Mouse (Mus musculus) heart, adult 8-10 months (tissue): ENCODE measurements around the gene Cacna1f. TPM values are rescaled to one million over a fixed set of nuclear protein-coding genes. Genes with fewer than 3 reads are reported as not detected.

Experiments
- DNase-seq: peaks from one replicate; pipeline ENCODE4 v3.0.0; 2022; ENCODE audit warnings: low spot score
- total RNA-seq, 4 experiments: library from RNA; stranded (reverse); gene quantifications; 2 replicates each; pipeline ENCODE4 v1.2.4; 2022

Cacna1f gene
- total RNA-seq, 4 experiments from 2014 or later = not detected

- DNase-seq = no peak
Measured at GRCm38 (mm10) chrX:7674284-7675000, 67.6 kb downstream of the Cacna1f start.

DNA sequence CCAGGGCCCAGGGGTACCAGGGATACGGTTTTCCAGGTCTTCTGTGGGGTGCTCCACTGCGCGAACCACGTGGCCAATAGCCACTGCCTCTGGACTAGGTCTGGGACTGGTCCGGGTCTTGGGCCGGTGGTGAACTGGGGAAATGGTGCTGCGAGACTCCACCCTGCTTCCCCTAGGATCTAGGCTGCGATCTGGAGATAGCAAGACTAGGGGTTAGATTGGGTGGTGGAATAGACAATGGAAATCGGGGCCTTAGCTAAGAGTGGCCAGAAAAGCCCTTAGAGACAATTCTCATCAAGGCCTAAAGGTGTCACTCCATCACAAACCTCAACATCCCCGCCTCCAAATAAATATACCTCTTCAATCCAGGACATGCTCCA lies 68.1 kb downstream of the Cacna1f start:
- DNase-seq = no peak

DNA sequence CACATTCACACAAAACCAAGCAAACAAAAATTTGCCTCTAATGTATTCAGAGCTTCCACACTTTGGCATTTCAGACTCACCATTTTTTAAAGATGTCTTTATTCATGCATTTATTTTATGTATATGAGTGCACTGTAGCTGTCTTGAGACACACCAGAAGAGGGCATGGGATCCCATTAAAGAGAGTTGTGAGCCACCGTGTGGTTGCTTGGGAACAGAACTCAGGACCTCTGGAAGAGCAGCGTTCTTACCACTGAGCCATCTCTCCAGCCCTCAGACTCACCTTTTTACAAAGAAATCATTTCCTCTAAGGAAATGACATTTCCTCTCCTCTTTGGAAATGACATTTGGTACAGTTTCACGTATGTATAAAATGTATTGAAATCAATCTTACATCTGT lies 72.1 kb downstream of the Cacna1f start:
- DNase-seq = no peak

- peak; percentile 85 for DNase-seq
Measured at GRCm38 (mm10) chrX:7679405-7680056, 72.6 kb downstream of the Cacna1f start.

DNA sequence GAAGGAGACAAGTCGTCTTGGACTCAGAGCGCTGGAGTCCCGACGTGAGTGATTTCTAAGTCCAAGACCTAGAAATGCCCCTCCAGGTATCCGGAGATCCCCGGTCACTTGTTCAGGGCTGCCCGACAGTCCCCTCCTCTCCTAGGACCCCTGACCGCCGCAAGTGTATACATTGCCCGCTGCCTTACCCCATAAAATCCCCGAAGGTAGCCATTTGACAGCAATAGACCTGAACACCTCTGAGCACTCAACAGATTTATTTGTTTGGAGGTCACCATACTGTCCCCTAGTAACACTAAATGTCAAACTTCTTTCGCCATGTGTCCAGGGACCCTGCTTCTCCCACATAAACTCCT lies 73.2 kb downstream of the Cacna1f start:
- no peak for DNase-seq

DNA sequence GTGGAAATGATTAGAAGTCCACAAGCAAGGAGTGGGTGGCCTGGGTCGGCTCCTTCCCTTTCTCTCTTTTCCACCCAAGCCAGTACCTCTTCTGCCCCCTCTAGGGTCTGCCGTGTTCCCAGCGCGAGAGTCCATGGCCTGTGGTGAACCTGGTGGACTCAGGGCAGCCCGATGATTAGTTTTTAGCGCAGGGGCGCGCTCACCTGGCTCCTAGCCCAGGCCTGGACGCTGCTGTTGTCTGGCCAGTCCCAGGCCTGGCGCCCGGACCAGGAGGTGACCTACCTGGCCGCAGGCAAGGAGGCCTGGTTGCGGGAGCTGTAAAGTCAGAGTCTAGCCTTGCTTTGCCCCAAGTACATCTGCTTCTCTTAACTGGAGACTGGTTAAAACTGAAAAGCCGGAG lies 74.0 kb downstream of the Cacna1f start, which contains the start of gene Magix:
Magix (minus strand) TSS at position 388 of the 400 bp plus-strand sequence.
- DNase-seq = no peak

Other genes starting within 250 kb of the Cacna1f start
- gene Usp27x, start 231.3 kb upstream of the Cacna1f start, total RNA-seq = under 1 TPM; 0.34 to 0.63 (median 0.63) TPM
- gene Foxp3, start 33.4 kb upstream of the Cacna1f start, total RNA-seq = not detected
- 1 to 10 TPM; 3.5 to 5.7 (median 4.6) TPM for gene Ppp1r3f, start 32.8 kb upstream of the Cacna1f start, total RNA-seq
- 10 to 100 TPM in 3 of 4 experiments, 1 to 10 TPM in 1; 8.5 to 11.9 (median 11.1) TPM for gene Ccdc22, start 1.6 kb upstream of the Cacna1f start, total RNA-seq
- 1 to 10 TPM; 2.9 to 5.4 (median 3.8) TPM for gene Syp, start 31.4 kb downstream of the Cacna1f start, total RNA-seq
- 10 to 100 TPM; 18.8 to 22.2 (median 19.5) TPM for gene Prickle3, start 50.2 kb downstream of the Cacna1f start, total RNA-seq
- 10 to 100 TPM; 39.8 to 56.9 (median 51.1) TPM for gene Plp2, start 64.3 kb downstream of the Cacna1f start, total RNA-seq
- 10 to 100 TPM; 26.1 to 30.3 (median 28.8) TPM for gene Magix, start 74.2 kb downstream of the Cacna1f start, total RNA-seq
- gene Gpkow, start 90.0 kb downstream of the Cacna1f start, total RNA-seq = 10 to 100 TPM; 18.3 to 21.9 (median 21.3) TPM
- 10 to 100 TPM; 34.4 to 60.5 (median 46.7) TPM for gene Wdr45, start 107.2 kb downstream of the Cacna1f start, total RNA-seq
- gene Gm45208, start 115.2 kb downstream of the Cacna1f start, total RNA-seq = not detected
- gene Praf2, start 121.4 kb downstream of the Cacna1f start, total RNA-seq = 1 to 10 TPM; 4.3 to 6.7 (median 5.7) TPM
- gene Ccdc120, start 143.8 kb downstream of the Cacna1f start, total RNA-seq = 1 to 10 TPM in 1 of 4 experiments, under 1 TPM in 3; 0.37 to 1.0 (median 0.73) TPM
- gene Tfe3, start 155.5 kb downstream of the Cacna1f start, total RNA-seq = 10 to 100 TPM; 11.9 to 16.9 (median 14.8) TPM
- gene Gripap1, start 182.7 kb downstream of the Cacna1f start, total RNA-seq = 10 to 100 TPM; 23.1 to 26.1 (median 24.7) TPM
- under 1 TPM; 0.23 to 0.30 (median 0.27) TPM for gene Kcnd1, start 215.2 kb downstream of the Cacna1f start, total RNA-seq
- 10 to 100 TPM; 20.0 to 24.9 (median 21.5) TPM for gene Otud5, start 234.3 kb downstream of the Cacna1f start, total RNA-seq